Mouse (Mus musculus) G1E (cell line): Measurements from ENCODE around the gene Creb3. TPM values are rescaled to one million over a fixed set of nuclear protein-coding genes. Genes with fewer than 3 reads are reported as not detected.

Source experiments
- ATAC-seq: 2 replicates; pipeline ENCODE4 v1.8.0; 2016; ENCODE audit warnings: mild to moderate bottlenecking; ENCODE audit not compliant: insufficient number of reproducible peaks, poor library complexity, low FRiP score, severe bottlenecking; ENCODE audit errors: extremely low read depth
- DNase-seq: peaks from one replicate; pipeline ENCODE4 v3.0.0; 2012; ENCODE audit warnings: low spot score
- H3K27me3 ChIP-seq: 2 replicates; pipeline ENCODE4 v1.6.1; 2012; ENCODE audit warnings: mild to moderate bottlenecking, low read length, inconsistent platforms; ENCODE audit not compliant: insufficient read depth
- H3K36me3 ChIP-seq: replicated peaks from 2 replicates; pipeline ENCODE3; 2012; ENCODE audit warnings: mild to moderate bottlenecking, inconsistent platforms
- H3K4me1 ChIP-seq: 2 replicates; pipeline ENCODE4 v1.6.1; 2012; ENCODE audit warnings: low read depth, low read length, inconsistent platforms, mixed read lengths; ENCODE audit not compliant: insufficient read depth
- H3K4me3 ChIP-seq: 2 replicates; pipeline ENCODE4 v1.5.1; 2012; ENCODE audit warnings: low read depth, mild to moderate bottlenecking, inconsistent platforms, low read length, moderate library complexity, mixed read lengths
- H3K9me3 ChIP-seq: replicated peaks from 2 replicates; pipeline ENCODE4 v1.6.1; 2012; ENCODE audit warnings: inconsistent platforms
- CTCF ChIP-seq: IDR thresholded peaks from 2 replicates; pipeline ENCODE4 v1.5.1; 2012; ENCODE audit warnings: low read depth, low read length, inconsistent platforms, mixed read lengths
- GATA1 ChIP-seq: IDR thresholded peaks from 2 replicates; pipeline ENCODE4 v1.6.1; 2012; ENCODE audit warnings: borderline replicate concordance, low read length, inconsistent platforms, mixed read lengths
- GATA2 ChIP-seq: IDR thresholded peaks from 2 replicates; pipeline ENCODE4 v1.6.1; 2012; ENCODE audit warnings: low read depth, low read length, inconsistent platforms, borderline replicate concordance
- POLR2AphosphoS5 ChIP-seq: IDR thresholded peaks from 2 replicates; pipeline ENCODE4 v1.6.1; 2012; ENCODE audit warnings: low read depth, low read length, inconsistent platforms; ENCODE audit not compliant: insufficient replicate concordance
- TAL1 ChIP-seq: conservative IDR thresholded peaks from 2 replicates; pipeline ENCODE4 v1.6.1; 2012; ENCODE audit warnings: low read depth, low read length, inconsistent platforms, mixed read lengths
- polyA plus RNA-seq: library from polyadenylated mRNA; stranded (reverse); fragments of >175 nt; gene quantifications from 2 replicates; pipeline ENCODE4 v1.2.3, GENCODE M21; 2012
- total RNA-seq, 2 experiments: library from RNA; stranded (forward) in 1 of 2; stranded (reverse) in 1 of 2; fragments of 200-1000 nt in 1 of 2; fragments of >200 nt in 1 of 2; fragmentation: Nextera tagmentation in 1 of 2; gene quantifications; 2 replicates each; pipeline ENCODE4 v1.2.3; 2014 to 2017

The Creb3 gene
- total and polyA plus RNA-seq, 3 experiments = 1.9 to 60.0 (median 9.4) TPM

DNA sequence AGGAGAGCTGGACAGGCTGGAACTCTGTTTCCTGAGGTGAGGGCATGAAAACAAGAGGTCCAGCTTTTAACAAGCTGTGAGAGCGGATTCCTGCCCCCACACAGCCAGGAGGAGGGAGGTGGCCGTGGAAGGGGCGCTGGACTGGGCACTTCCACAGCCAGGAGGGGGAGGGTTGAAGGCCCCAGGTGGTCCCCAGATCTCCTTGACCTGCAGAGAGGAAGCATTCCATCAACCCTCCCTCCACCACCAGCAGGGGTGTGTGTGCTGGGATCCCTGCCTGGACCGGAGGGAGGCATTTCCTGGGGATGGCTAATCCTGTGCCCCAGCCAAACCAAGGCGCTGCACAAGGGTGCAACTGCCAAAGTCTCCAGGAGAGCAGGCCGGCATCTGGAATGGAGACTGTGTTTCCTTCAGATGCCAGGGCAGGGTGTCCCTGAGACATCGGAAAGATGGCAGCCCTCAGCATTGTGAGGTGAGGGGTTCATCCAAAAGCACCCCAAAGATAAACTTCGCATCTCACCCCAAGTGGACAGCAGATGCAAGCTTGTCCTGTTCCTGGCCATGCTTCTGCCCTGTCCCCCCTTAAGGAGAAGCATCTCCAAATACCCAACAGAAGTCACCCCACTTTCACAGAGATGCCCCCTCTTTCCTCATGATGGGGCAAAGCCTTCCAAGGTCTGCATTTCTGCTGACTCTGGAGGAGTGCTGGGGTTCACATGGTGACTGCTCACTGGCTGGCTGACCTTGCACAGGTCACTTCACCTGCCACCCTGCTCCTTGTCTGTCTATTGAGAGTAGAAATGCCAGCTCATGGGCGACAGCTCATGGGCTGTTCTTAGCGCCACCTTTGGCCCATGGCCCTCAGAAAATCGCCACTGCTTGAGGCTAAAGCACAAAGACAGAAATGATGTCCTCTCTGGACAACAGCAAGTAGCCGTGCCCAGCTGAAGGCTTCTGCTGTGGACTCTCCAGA, 22.6 kb downstream of the Creb3 start, which contains the start of gene Msmp:
TSS of gene Msmp (minus strand) at position 51 of the 973 bp plus-strand sequence.
- no peak for DNase-seq
- no peaks in the 10 kb centered on the region for H3K9me3 ChIP-seq
- no peak for TF ChIP-seq GATA2
- TF ChIP-seq TAL1 = no peak
- TF ChIP-seq GATA1 = no peak
- TF ChIP-seq CTCF = no peak
- no peak for TF ChIP-seq POLR2AphosphoS5
- no peaks in the 10 kb centered on the region for H3K27me3 ChIP-seq
- ATAC-seq = no peak
- peaks cover 48% of the 10 kb centered on the region for H3K4me1 ChIP-seq
- H3K36me3 ChIP-seq = peaks cover 77% of the 10 kb centered on the region
- H3K4me3 ChIP-seq = no peak within 1 kb of the TSS

GRCm38 (mm10) chr4:43585682-43586081, 23.6 kb downstream of the Creb3 start:
- H3K4me1 ChIP-seq = peaks cover 39% of the 10 kb centered on the region
- no peak overlapping the region for H3K4me3 ChIP-seq
- H3K9me3 ChIP-seq = no peaks in the 10 kb centered on the region
- DNase-seq (no peak), ATAC-seq (no peak)
- no peak for TF ChIP-seq GATA1
- no peak for TF ChIP-seq GATA2
- TF ChIP-seq POLR2AphosphoS5 = no peak
- no peak for TF ChIP-seq CTCF
- H3K36me3 ChIP-seq = peaks cover 67% of the 10 kb centered on the region
- no peaks in the 10 kb centered on the region for H3K27me3 ChIP-seq

DNA sequence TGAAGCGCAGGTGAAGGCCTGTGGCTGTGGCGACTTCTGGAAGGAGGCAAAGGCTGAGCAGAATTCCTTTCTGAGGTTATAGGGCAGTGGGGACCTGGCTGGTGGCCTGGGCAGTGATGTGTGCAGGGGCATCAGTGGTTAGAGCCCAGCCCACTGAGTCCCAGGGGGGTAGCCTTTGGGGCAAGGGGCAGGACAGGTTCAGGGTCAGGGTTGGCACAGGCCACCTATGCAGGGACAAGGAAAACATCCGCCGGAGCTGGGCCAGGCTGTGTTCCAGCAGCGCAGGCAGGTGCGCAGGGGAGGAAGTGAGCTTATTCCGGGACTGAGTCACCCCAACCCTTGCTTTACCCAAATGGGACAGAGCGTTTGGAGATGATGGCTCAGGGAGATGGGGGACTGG, 24.3 kb downstream of the Creb3 start:
- H3K27me3 ChIP-seq = no peaks in the 10 kb centered on the region

DNA sequence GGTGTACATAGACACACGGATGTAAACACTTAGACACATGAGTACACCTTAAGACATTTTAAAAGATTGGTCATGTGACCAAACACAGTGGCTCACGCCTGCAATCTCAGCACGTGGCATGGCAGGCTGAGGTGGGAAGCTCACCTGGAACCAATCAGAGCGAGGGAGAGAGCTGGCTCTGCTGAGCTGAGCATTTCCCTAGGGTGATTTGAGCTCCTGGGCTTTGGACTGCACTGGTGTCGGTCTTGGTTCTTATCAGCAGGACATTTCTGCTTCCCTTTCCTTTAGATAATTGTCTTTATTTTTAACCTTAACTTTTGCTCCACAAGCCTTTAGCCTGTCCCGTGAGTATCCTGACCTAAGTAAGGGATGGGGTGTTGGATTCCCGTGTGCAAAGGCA, 25.5 kb downstream of the Creb3 start:
- TF ChIP-seq CTCF = no peak
- TF ChIP-seq POLR2AphosphoS5 = 0 out of 2 replicates have a peak, but pooled peaks have one; percentile 23
- peaks cover 22% of the 10 kb centered on the region for H3K4me1 ChIP-seq
- no peaks in the 10 kb centered on the region for H3K27me3 ChIP-seq
- no peak for DNase-seq
- H3K4me3 ChIP-seq = no peak overlapping the region
- peaks cover 47% of the 10 kb centered on the region for H3K36me3 ChIP-seq
- no peak for ATAC-seq
- no peaks in the 10 kb centered on the region for H3K9me3 ChIP-seq

More for the DNA sequence above, 24.3 kb downstream of the Creb3 start:
- ATAC-seq = no peak
- Histone ChIP-seq H3K36me3 (peaks cover 60% of the 10 kb centered on the region), H3K9me3 (no peaks in the 10 kb centered on the region), H3K4me1 (peaks cover 34% of the 10 kb centered on the region), H3K4me3 (no peak overlapping the region)
- DNase-seq = no peak
- no peak for TF ChIP-seq GATA2
- TF ChIP-seq GATA1 = no peak
- TF ChIP-seq CTCF = no peak
- no peak for TF ChIP-seq POLR2AphosphoS5
- no peak for TF ChIP-seq TAL1

- no peak for ATAC-seq
- Histone ChIP-seq H3K4me3 (no peak overlapping the region), H3K4me1 (peaks cover 10% of the 10 kb centered on the region), H3K36me3 (peaks cover 10% of the 10 kb centered on the region), H3K27me3 (no peaks in the 10 kb centered on the region), H3K9me3 (no peaks in the 10 kb centered on the region)
- TF ChIP-seq TAL1 (no peak), CTCF (no peak), GATA2 (no peak), GATA1 (no peak), POLR2AphosphoS5 (no peak)
- no peak for DNase-seq
These were observed 29.4 kb downstream of the Creb3 start for GRCm38 (mm10) chr4:43591543-43591942.

DNA sequence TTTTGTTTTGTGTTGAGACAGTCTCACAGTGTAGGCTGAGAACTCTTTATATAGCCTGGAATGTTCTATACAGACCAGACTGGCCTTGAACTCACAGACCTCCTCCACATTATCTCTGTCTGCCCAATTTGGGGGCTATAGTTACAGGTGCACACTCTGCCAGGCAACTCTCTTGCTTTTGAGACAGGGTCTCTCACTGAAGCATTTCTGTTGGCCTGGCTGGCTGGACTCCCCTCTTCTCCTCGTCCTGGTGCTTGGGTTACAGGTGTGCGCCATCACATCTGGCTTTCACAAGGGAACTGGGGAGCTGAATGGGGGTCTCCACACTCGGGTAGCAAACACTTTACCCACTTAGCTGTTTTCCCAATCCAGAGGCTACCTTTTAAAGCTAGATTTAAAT, 29.8 kb downstream of the Creb3 start:
- no peak for TF ChIP-seq CTCF
- TF ChIP-seq TAL1 = no peak
- no peak for TF ChIP-seq POLR2AphosphoS5
- no peak for TF ChIP-seq GATA1
- no peak for TF ChIP-seq GATA2
- Histone ChIP-seq H3K4me1 (peaks cover 12% of the 10 kb centered on the region), H3K4me3 (no peak overlapping the region), H3K27me3 (no peaks in the 10 kb centered on the region), H3K9me3 (no peaks in the 10 kb centered on the region), H3K36me3 (peaks cover 5% of the 10 kb centered on the region)
- DNase-seq = no peak
- no peak for ATAC-seq
